Mouse (Mus musculus) kidney, adult 2 months (tissue): Measurements from ENCODE around the gene AC161166.1.

Source experiments
- CTCF ChIP-seq: fragments of 200-500 bp; conservative IDR thresholded peaks from 2 replicates; pipeline ENCODE4 v1.5.1; 2011; ENCODE audit warnings: low read depth, mild to moderate bottlenecking, control low read depth, low read length, moderate library complexity, mixed read lengths; ENCODE audit not compliant: insufficient read depth, insufficient read length
- POLR2A ChIP-seq: fragments of 200-500 bp; IDR thresholded peaks from one replicate; pipeline ENCODE4 v1.6.1; 2011; ENCODE audit warnings: low read depth, low read length, control low read depth

GRCm38 (mm10) chr7:24531211-24531971, 19.1 kb upstream of the AC161166.1 start:
- TF ChIP-seq CTCF = peak; percentile 82
- no peak for TF ChIP-seq POLR2A
